Mouse (Mus musculus) heart, embryonic 16.5 days (tissue): ENCODE measurements around the gene Vmn1r215. TPM values are rescaled to one million over a fixed set of nuclear protein-coding genes. Genes with fewer than 3 reads are reported as not detected.

Experiments
- polyA plus RNA-seq: library from polyadenylated mRNA; unstranded; fragments of >200 nt; fragmentation: Nextera tagmentation; extraction: Ambion mirVana; gene quantifications from 2 replicates; pipeline ENCODE4 v1.2.1, GENCODE M21; 2015

Vmn1r215 gene
- polyA plus RNA-seq, 1 experiment from 2014 or later = not detected

Other genes with a start within 250 kb of the Vmn1r215 start
- gene Vmn1r210, start 236.7 kb upstream of the Vmn1r215 start, polyA plus RNA-seq = not detected in 2 replicates
- gene Vmn1r211, start 210.5 kb upstream of the Vmn1r215 start, polyA plus RNA-seq = not detected in 2 replicates
- not detected in 2 replicates for gene Vmn1r212, start 183.8 kb upstream of the Vmn1r215 start, polyA plus RNA-seq
- gene Vmn1r213, start 60.4 kb upstream of the Vmn1r215 start, polyA plus RNA-seq = not detected in 2 replicates
- gene Vmn1r214, start 37.6 kb upstream of the Vmn1r215 start, polyA plus RNA-seq = not detected in 2 replicates
- not detected in 2 replicates for gene Vmn1r217, start 50.2 kb downstream of the Vmn1r215 start, polyA plus RNA-seq
- not detected in 2 replicates for gene Vmn1r218, start 65.1 kb downstream of the Vmn1r215 start, polyA plus RNA-seq
- 0.01 TPM in 1 of 2 replicates, not detected in the other for gene Vmn1r219, start 91.3 kb downstream of the Vmn1r215 start, polyA plus RNA-seq
- gene Vmn1r220, start 120.0 kb downstream of the Vmn1r215 start, polyA plus RNA-seq = not detected in 2 replicates
- gene Vmn1r221, start 146.1 kb downstream of the Vmn1r215 start, polyA plus RNA-seq = not detected in 2 replicates
- not detected in 2 replicates for gene Vmn1r222, start 167.9 kb downstream of the Vmn1r215 start, polyA plus RNA-seq
- not detected in 2 replicates for gene Vmn1r223, start 179.1 kb downstream of the Vmn1r215 start, polyA plus RNA-seq